Mouse (Mus musculus) small intestine, adult 2 months (tissue): ENCODE results near the gene Mgll. TPM values are rescaled to one million over a fixed set of nuclear protein-coding genes. Genes with fewer than 3 reads are reported as not detected.

Experiments
- H3K27ac ChIP-seq: fragments of 200-500 bp; 2 replicates; pipeline ENCODE4 v1.5.1; 2012; ENCODE audit warnings: low read depth, low read length, control low read depth, inconsistent platforms; ENCODE audit not compliant: insufficient read depth
- H3K27me3 ChIP-seq: fragments of 200-500 bp; 2 replicates; pipeline ENCODE4 v1.6.1; 2012; ENCODE audit warnings: mild to moderate bottlenecking, moderate library complexity, low read length, inconsistent platforms; ENCODE audit not compliant: control insufficient read depth, insufficient read depth
- H3K36me3 ChIP-seq: fragments of 200-500 bp; 2 replicates; pipeline ENCODE4 v1.6.1; 2012; ENCODE audit warnings: mild to moderate bottlenecking, low read length, control low read depth, inconsistent platforms; ENCODE audit not compliant: control insufficient read depth, insufficient read depth
- H3K4me1 ChIP-seq: fragments of 200-500 bp; 2 replicates; pipeline ENCODE4 v1.6.1; 2012; ENCODE audit warnings: low read length, inconsistent platforms, mixed read lengths; ENCODE audit not compliant: control insufficient read depth, insufficient read depth, insufficient read length
- H3K4me3 ChIP-seq: fragments of 200-500 bp; 2 replicates; pipeline ENCODE4 v1.5.1; 2012; ENCODE audit warnings: low read depth, mild to moderate bottlenecking, control low read depth, inconsistent platforms, low read length, moderate library complexity
- CTCF ChIP-seq: fragments of 200-500 bp; IDR thresholded peaks from 2 replicates; pipeline ENCODE4 v1.5.1; 2012; ENCODE audit warnings: low read depth, mild to moderate bottlenecking, control low read depth, inconsistent platforms, low read length, moderate library complexity, mixed read lengths; ENCODE audit not compliant: insufficient replicate concordance, insufficient read length; ENCODE audit errors: extremely low read depth
- POLR2A ChIP-seq: fragments of 200-500 bp; IDR thresholded peaks from 2 replicates; pipeline ENCODE4 v1.6.1; 2012; ENCODE audit warnings: low read depth, mild to moderate bottlenecking, control low read depth, inconsistent platforms, low read length, moderate library complexity
- WGBS: fragments of 180-500 bp; shearing (Covaris S2); methylation state at CpG from one replicate; pipeline ENCODE4 v1.1.7; 2018; 5-methylcytosine and 5-hydroxymethylcytosine counted together
- polyA plus RNA-seq: library from polyadenylated mRNA; depleted of rRNA; stranded (reverse); fragments of >200 nt; gene quantifications from 2 replicates; pipeline ENCODE4 v1.2.3, GENCODE M21; 2012

Gene Mgll
- polyA plus RNA-seq, 1 experiment: 29.5 TPM

DNA sequence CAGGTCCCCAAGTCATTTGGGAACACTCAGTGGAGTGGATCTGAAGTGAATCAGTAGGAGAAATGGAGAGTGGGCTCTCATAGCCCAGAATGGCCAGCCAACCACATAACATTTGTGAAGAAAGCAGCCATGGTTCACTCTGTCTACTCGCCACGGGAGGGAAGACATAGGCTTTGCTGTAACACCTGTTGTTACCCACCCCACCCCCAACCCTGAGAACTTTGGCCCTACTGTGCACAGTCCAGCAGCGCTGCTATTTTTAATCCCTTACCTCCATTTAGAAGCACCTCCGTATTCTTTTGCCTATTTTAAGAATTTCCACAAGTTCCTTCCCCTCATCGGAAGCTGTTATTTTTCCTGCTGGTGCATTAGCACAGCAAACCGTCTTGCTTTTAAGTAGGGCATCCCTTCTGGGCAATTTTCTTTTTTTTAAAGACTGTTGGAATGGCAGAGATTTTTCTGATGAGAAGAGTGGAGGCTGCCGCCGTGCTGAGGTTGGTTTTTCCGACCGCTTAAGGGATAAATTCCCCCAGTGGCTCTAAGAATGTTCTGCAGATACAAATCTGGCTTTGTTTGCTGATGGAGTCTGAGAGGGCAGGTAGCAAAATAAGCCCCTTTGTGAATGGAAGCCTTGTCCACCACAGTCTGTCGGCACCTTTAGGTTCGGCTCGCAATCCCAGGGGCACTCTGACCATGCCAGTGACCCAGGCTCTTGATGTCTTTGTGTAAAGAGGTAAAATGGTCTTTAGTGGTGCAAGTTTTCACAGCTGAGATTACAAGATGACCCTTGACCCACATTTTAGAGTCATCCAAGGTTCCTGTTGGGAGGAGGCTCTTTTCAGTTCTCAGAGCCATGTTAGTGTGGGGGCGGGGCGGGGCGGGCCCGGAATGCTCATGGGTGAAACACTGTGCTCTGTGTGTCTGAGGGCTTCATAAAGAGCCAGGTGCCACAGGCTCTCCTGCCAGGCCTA is 8.7 kb downstream of the Mgll start:
- Histone ChIP-seq H3K36me3 (no peaks in the 10 kb centered on the region), H3K27ac (no peak overlapping the region), H3K27me3 (no peaks in the 10 kb centered on the region), H3K4me3 (no peak overlapping the region), H3K4me1 (peaks cover 26% of the 10 kb centered on the region)
- WGBS: 35% methylated on average over 17 of the region's 17 CpGs
- TF ChIP-seq CTCF (no peak), POLR2A (no peak)

DNA sequence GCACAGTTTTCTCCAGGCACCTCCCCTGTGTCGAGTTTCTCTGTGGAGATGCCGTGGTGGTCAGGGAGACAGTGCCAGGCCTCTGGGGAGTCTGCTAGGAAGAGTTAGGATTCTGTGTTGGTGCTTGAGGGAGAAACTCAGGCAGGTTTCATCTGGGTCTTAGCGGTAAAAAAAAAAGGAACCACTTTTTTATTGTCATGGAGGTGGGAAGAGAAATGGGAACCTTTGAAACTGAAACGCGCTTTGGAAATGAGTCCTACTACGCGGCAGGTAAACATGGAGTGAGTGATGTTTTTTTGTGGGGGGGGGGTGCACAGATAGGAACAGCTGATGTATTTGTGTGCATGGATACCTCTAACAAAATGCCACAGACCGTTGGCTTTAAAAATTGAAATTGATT is 12.1 kb downstream of the Mgll start:
- Histone ChIP-seq H3K4me1 (peaks cover 26% of the 10 kb centered on the region), H3K4me3 (no peak overlapping the region), H3K36me3 (no peaks in the 10 kb centered on the region), H3K27me3 (no peaks in the 10 kb centered on the region), H3K27ac (no peak overlapping the region)
- 73% methylated on average over 8 of the region's 8 CpGs for WGBS
- TF ChIP-seq POLR2A (no peak), CTCF (no peak)

DNA sequence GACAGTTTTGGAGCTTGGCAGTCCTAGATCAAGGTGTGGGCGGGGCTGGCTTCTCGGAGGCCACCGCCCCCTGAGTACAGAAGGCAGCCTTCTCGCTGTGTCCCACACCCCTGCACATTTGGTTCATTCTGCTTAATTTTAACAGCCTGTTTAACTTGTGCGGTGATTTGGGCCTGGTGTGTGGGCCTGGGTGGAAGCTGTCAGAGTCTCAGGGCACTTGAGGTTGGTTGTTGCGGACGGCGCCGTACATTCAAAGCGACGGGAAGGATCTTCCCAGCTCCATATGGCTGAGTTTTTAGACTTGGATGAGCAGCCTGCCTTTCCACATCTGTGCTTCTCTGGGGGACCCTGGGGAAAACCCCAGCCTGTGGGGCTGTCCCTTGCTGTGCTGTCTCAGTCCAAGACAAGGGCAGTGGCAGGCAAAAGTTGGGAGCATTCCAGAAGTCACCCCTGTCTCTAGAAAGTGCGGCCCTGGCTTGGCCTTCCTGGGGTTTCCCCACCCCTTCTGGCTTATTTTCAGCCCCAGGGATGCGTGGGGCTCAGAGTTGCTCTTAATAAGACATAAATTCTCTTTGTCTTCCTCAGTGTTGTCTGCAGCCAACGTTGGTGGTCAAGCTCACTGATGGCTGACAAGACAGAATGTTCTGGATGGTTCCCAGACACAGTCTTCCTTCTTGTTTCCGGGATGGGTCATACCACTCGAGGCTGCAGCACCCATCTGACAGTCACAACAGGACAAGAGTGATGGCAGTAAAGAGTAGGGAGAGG is 12.7 kb downstream of the Mgll start:
- WGBS: 67% methylated on average over 16 of the region's 16 CpGs
- no peaks in the 10 kb centered on the region for H3K36me3 ChIP-seq
- no peak overlapping the region for H3K27ac ChIP-seq
- H3K4me3 ChIP-seq: no peak overlapping the region
- H3K4me1 ChIP-seq: peaks cover 20% of the 10 kb centered on the region
- no peaks in the 10 kb centered on the region for H3K27me3 ChIP-seq
- no peak for TF ChIP-seq CTCF
- no peak for TF ChIP-seq POLR2A

DNA sequence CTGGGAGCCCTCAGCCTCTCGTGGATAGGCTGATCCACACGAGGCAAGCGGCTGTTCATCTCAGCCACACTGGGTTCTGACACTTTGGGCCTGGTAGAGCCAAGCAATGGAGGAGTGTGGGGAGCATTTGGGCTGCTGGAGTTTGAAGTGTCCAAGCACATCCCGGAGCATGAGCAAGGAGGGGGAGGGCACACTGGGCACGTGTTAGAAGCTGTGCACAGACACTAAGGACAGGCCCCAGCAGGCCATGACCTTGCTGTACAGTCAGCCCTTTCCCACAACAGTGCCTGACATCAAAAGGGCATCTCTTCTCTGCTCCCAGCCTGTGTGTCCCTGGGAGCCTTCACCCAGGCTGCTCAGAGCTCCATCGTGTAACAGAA is 13.3 kb downstream of the Mgll start:
- Histone ChIP-seq H3K27me3 (no peaks in the 10 kb centered on the region), H3K27ac (no peak overlapping the region), H3K36me3 (no peaks in the 10 kb centered on the region), H3K4me1 (peaks cover 14% of the 10 kb centered on the region), H3K4me3 (no peak overlapping the region)
- TF ChIP-seq POLR2A: no peak
- no peak for TF ChIP-seq CTCF
- WGBS: 82% methylated on average over 6 of the region's 6 CpGs

DNA sequence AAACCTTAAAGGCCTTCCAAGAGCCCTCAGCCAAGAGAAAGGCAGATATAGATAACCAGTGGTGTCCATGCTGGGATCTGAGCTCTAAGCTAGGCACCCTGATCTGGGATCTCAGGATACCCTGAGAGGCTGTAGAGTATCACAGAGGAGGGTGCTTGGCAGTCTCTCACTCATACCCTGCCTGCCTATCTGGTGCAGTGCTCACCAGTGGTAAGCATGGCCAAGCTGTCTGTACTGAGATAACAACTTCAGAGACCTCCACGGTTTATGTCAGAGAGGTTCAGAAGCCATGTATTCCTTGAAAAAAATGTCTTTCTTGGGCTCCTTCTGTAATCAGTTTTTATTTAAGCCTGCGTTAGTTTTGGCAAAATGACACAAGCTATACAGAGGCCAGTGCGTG is 16.8 kb downstream of the Mgll start:
- WGBS: 85% methylated on average over 3 of the region's 3 CpGs
- peaks cover 5% of the 10 kb centered on the region for H3K4me1 ChIP-seq
- H3K4me3 ChIP-seq: no peak overlapping the region
- H3K36me3 ChIP-seq: no peaks in the 10 kb centered on the region
- H3K27ac ChIP-seq: no peak overlapping the region
- H3K27me3 ChIP-seq: no peaks in the 10 kb centered on the region
- TF ChIP-seq POLR2A (no peak), CTCF (no peak)

DNA sequence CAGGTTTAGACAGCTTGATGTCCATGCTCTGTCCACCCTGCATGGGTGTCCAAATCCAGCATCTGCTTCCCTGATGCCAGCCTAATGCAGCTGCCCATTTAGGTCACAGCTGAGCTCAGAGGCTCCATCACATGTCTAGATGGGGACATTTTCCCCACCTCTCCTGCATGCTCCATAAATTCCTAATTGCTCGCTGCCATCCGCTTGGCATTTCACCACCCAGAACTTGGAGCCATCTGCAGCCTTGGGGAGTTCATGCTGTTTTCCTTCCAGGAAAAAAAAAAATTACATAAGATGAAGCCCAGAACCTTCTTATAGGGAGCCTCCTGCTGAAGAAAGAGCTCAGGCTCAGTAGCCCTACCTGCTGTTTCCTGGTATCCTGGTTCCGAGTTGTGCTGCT is 17.6 kb downstream of the Mgll start:
- Histone ChIP-seq H3K27me3 (no peaks in the 10 kb centered on the region), H3K4me1 (peaks cover 3% of the 10 kb centered on the region), H3K4me3 (no peak overlapping the region), H3K36me3 (no peaks in the 10 kb centered on the region), H3K27ac (no peak overlapping the region)
- no peak for TF ChIP-seq POLR2A
- TF ChIP-seq CTCF: no peak
- WGBS: 77% methylated on average over 3 of the region's 3 CpGs

DNA sequence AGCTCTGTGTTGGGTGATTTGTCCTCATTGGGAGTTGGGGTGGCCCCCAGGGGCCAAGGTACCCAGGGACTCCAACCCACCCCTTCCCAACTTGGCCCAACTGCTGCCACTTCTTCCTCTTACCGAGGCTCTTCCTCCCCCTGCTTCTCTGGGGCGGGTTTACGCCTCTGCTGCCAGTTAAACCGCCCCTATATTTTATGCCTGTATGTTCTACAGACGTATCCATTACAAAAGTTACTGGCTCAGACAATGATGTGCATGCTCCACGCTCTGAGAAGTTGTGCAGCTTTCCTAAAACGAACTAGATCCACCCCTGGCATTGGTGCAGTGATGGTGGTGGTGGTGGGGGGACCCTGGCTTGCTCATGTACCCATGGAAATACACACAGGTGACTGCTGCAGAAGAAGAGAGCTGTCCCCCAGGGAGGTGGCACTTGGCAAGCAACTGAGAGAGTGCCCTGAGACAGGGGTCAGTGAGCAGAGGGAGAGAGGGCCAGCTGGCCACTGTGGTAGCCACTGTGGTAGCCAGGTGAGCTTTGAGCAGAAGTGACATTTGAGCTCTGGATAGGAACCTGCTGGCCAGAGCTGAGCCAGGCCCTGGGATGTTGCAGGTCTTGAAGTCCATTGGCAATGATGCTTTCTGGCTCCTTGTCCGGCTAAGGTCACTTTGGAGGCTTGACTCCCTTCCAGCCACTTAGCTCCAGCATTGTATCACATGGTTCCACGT is 18.2 kb downstream of the Mgll start:
- 61% methylated on average over 9 of the region's 9 CpGs for WGBS

More for the DNA sequence above, 18.2 kb downstream of the Mgll start:
- Histone ChIP-seq H3K4me1 (no peaks in the 10 kb centered on the region), H3K4me3 (no peak overlapping the region), H3K27ac (no peak overlapping the region), H3K27me3 (no peaks in the 10 kb centered on the region), H3K36me3 (no peaks in the 10 kb centered on the region)
- TF ChIP-seq POLR2A (no peak), CTCF (no peak)
